Mouse (Mus musculus): ENCODE measurements around the gene Gm20509. TPM values are rescaled to one million over a fixed set of nuclear protein-coding genes. Genes with fewer than 3 reads are reported as not detected.
"Not testable (repeated sequence)": the region's sequence is repeated elsewhere in the genome, so short reads cannot be mapped to it uniquely, and the experiment has no call there.

Gm20509 gene
- total RNA-seq (2021), result not detected

DNA sequence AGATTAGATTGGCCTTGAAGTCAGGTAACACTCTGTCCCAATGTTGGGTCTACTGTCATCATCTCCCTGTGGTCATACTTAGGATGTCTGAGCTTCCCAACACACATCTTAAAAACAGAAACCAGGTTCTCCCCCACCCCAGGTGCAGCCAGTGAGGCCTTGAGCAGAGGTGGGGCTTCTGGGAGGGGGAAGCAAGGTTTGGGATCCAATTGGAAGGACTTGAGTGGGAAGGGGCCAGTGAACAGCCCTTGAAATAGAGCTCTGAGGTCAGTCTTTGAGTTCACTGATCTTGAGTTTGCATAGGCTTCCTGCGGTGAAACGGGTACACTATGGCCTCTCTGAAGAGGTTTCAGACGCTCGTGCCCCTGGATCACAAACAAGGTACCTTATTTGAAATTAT, at the start of gene Gm20509:
TSS of gene Gm20509 (plus strand) at position 290 of the 400 bp plus-strand sequence.
- no peak for DNase-seq

DNA sequence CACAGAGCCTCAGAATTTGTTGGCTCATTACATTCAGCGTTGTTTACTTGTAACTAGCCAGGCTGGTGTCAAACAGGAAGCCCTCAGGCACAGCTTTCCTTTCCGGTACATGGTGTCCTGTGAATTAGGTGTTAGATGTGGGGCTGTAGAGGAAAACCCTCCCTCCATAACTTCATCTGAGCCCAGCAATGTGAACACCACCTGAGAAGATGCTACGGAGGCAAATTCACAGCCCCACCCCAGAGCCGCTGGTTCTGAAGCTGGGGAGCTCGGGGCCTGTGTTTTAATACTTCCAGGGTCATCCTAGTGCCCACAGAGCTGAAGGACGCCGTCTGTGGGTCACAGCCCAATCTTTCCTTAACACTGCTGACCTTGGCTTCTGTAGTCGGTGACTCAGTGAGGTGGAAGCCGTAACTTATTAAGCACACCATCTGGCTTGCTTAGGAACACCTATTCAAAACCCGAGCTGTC, 46.8 kb upstream of the Gm20509 start:
- DNase-seq, result no peak

DNA sequence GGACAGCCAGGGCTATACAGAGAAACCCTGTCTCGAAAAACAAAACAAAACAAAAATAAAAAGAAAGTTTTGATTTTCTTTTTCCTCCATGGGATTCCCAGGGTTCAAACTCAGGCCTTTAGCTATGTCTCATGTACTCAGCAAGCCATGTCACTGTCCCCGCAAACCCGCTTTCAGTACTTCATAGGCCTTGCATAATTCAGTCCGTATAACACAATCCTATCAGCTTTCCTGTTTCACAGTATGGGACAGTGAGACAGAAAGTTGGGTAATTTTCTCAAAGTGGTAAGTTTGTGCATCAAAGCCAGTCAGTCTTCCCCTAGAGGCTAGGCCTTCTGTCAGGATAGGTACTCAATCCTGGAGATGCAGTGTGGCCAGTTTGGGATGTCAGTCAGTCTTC, 43.0 kb upstream of the Gm20509 start:
- DNase-seq, result no peak

DNA sequence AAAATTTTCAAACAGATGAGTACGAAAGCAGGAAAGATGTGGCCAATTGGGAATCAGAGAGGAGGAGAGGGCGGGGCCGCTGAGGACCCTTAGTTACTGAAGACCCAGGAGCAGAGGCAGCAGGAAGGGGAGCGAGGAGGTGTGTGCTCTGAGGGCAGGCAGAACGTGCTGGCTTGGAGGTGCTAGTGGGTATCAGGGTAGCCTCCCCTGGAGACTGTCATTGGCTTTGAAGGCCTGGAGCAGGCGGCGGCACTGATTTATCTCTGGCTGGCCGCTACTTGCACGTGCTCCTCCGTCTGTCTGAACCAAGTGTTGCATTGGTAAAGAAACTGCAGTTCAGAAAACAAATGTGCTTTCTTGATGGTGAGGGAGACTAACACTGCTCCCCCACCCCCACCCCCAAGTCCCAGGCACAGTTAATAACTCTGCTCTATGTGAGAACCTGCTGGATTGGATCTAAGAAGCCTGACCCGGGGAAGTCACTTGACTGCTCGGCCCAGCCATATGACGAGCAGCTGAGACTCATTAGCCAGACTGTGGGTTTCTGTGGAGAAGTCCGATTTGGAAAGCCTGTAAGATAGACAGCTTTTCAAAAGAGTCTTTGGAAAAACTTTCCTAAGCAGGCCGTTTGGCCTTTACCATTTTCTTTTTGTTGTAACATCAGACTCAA, 38.5 kb upstream of the Gm20509 start:
- no peak for DNase-seq

DNA sequence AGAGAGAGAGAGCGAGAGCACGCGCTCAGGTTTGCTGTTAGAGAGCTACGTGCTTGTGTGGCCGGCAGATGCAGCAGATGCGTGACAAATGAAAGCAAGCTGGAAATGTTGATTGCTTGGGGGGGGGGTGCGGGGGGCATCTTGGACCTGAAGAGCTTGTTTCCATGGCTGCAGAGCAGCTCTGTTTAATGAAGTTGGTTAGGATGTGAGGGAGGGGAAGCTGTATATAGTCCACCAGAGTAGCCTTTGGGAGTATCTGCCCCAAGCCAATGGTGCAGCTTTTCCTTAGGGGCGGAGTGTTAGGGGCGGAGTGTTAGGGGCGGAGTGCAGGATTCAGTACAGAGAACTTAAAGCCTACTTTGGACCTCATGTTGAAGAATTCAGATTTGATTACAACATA, 35.2 kb upstream of the Gm20509 start:
- DNase-seq, result no peak

DNA sequence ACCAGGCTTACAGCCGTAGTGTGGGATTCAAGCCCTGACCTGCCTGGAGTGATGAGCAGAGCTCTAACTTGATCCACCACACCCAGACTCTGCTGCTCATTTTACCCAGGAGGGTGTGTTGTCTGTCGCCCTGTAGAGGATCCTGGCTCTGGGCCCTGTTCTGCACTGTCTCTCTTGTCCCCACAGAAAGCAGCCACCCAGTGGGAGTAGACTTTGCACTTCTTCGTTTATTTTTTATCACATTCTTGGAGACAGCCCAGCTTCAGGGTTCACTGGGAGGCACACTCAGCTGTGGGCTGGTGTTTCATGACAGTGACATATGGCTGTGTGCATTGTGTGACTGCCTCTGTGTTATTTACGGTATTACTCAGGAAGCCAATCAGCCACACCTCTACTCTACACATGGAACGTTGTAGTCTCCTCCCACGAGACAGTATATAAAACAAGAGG, 34.0 kb upstream of the Gm20509 start:
- no peak for DNase-seq

DNA sequence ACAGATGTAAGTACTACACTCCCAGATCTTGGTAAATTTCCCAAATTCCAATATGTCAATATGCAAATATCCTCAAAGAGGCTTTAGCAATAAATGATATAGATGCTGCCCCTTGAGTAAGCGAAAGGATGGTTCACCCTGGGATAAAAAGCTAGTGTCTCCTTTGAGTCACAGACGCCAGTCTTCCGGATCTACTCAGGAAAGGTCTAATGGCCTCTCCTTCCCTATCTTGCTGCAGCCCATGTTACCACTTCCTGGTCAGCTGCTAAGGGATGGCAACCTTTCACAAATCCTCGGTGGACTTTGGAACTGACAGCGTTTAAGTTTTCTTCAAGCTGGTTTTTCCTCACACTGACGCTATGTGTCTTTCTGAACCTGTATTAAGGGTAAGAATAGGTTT, 33.6 kb upstream of the Gm20509 start:
- no peak for DNase-seq

DNA sequence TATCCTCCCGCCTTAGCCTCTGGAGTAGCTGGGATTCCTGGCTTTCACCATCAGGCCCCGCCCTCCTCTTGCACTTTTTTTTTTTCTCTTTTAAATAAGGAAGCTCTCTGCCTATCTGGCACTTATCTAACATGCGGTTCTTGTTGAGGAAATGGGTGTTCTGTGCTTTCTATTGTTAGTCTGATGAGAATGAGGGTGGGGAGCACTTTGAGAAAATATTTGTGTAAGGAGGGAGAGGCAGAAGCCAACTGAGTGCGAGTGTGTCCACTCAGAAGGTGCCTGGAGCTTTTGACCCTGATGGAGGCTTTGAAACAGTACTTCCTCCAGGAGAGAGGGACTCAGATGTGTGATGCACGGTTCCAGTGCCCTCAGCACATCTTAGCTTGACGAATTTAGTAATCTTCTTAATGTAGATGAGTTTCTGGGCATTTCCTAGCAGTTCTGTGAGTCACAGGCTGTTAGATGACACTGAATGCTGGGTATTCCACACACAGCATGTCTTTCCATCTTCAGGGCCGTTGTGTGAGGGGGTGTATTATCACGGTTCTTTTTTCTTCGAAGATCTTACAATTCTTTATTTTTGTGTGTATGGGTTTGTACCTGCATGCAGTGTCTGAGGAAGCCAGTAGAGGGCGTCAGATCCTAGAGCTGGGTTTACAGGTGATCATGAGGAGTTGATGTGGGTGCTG, 31.2 kb upstream of the Gm20509 start:
- DNase-seq, result no peak

DNA sequence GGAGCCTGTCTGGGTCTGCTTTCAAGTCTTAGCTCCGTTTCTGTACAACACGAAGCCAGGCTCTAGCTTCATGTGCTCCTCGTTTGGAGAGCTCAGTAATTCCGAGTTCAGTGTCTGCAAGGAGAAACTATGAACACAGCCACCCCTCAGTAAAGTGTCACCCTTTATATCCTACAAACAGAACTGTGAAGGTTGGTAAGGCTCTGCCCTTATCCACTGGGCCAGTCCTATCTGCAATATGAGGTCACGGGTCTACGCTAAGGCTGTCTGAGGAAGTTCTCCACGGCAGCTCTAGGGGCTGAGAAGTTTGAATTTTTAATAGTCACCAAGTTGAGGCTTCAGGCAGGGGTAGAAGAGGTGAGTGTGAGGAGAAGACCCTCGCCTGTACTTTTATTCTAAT, 29.8 kb upstream of the Gm20509 start:
- no peak for DNase-seq

DNA sequence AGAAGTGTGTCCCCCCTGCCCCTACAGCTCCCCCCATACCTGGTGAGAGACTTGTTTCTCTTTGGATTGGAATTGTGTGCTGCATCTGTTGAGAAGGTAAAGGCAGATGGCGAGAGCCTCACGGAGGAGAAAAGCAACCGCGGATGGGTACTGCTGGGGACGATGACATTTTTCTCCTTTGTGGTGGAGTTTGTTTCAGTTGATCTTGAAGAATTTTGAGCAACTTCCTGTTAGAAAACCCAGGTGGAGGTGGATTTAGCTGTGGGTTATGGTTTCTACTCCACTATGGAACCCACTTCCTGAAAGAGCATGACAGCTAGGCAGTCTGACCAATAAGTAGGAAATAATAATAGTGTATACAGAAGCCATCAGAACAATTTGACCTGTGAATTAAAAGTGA, 29.1 kb upstream of the Gm20509 start:
- no peak for DNase-seq

DNA sequence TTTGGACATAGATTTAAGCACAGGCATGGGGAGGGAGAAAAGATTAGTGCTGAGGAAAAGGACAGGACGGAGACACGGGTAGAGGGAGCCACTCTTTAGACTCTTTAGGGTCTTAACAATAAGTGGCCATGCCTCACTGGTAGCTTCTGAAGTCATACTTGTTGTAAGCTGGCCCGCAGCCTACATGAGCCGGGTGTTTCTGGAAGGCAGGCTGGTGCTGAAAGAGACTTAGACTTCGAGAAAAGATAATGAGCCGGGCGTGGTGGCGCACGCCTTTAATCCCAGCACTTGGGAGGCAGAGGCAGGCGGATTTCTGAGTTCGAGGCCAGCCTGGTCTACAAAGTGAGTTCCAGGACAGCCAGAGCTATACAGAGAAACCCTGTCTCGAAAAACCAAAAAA, 22.9 kb upstream of the Gm20509 start:
- not testable (repeated sequence) for DNase-seq

DNA sequence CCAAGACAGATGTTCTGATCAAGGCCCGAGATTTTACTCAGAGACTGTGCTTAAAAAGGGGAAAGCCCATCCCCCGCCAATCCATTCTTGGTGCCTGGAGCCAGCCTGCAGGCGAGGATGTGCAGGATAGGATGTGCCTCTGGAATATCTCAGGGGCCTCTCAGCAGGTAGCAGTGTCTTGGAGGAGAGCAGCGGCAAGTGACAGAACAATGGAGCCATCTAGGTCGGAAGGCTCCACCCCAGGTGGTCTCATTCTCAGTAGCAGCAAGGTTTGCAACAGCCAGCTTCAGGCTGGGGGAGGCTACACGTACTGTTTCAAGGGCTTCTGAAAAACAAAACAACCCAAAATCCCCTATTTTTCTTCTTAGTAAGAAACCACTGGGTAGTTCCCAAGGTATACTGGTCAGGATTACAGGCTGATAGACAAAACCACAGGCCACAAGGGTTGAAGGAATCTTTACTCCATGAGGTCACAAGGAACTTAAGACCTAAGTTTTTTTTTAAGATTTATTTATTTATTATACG, 22.4 kb upstream of the Gm20509 start:
- DNase-seq, result no peak

DNA sequence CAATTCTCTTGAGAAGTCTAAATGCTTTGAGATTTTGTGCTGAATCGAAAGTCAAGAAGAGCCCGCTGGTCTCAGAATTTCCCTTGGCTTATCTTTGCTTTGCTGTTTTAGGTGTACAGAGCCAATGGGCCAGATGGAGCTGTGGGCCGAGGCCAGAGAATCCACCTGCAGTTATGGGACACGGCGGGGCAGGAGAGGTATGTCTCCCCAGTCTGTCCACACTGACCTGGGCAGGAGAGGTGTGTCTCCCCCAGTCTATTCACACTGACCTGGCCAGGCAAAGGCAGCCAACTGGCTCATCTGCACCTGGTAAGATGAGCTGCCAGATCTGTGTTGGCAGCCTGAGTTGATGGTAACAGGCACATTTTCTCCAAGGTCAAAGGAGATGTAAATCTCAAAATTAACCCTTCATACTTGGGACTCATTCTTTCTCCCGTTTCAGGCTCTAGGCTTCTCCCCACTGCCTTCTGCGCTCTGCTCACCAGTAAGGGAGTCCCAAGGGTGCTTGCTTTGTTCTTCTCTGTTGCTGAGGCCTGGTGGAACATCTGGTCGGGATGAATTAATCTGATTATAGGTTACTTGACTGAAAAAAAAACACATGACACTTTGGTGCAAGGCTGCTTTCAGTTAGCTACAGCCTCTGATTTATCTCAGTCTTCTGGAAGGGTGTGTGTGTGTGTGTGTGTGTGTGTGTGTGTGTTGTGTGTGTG, 19.8 kb upstream of the Gm20509 start:
- DNase-seq, result no peak

DNA sequence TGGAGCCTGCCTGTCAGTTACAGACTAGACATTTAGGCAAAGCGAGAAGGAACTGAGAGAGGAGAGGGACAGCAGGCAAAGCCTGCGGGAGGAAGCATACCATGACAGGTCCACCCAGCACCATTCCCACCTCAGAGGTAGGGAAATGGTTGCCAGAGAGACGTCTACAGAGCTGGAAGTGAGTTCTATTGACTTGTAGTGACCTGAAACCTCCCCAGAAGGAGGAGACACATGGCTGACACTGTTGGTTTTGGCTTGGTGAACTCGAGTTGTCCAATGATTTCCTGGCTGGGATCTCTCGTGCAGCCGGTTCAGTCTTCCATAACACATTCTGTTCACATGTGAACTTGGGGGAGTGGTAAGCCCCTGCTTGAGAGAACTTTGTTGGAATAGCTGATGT, 18.3 kb upstream of the Gm20509 start:
- DNase-seq, result no peak

DNA sequence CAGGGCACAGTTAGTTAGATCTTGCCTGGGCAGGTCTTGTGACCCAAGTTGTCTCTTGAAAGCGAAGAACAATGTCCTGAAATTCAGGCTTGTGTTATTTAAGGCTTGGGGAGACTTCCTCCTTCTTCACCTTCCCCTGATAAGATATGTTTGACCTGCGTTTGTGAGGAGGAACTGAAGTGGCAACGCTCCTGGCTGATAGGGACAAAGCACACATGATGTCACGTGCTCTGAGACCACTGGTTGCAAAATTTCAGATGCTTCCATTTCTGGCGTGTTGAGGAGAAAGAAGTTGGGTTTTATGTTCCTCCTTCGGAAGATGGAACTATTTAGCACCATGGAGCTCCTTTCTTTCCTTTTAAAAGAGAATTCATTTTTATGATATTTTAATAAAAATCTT, 16.4 kb upstream of the Gm20509 start:
- no peak for DNase-seq

DNA sequence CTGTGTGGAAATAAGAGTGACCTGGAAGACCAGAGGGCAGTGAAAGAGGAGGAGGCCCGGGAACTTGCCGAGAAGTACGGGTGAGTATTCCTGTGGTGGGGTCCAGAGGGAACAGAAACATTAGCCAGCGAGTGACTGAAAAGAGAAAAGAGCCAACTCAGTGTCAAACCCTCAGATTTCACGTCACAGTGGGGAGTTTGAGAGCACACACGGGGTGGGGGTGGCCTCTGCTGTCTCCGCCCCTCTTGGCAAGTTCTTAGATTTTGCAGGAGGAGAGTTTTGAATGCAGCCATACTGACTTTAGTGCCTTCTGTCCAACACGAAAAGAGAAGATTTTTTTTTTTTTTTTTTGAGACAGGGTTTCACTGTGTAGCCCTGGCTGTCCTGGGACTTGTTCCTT, 15.1 kb upstream of the Gm20509 start:
- no peak for DNase-seq

DNA sequence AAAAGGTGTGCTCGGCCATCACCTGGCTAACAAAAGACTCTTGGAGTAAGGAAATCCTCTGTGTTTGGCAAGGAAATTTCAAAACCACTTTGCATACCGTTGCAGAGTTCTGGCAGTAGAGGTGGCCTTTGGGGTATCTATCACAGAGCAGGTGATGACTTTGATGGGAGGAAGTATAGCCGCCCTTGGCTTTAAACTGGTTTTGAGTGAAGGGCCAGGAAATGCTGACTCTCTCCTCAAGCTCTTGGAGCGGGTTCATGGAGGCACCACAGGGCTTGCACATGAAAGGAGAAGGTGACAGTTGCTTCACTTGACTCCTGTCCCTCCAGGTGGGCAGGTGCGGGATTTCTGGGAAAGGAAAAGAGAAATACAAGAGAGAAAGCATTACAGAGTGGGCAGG, 14.7 kb upstream of the Gm20509 start:
- DNase-seq, result no peak

DNA sequence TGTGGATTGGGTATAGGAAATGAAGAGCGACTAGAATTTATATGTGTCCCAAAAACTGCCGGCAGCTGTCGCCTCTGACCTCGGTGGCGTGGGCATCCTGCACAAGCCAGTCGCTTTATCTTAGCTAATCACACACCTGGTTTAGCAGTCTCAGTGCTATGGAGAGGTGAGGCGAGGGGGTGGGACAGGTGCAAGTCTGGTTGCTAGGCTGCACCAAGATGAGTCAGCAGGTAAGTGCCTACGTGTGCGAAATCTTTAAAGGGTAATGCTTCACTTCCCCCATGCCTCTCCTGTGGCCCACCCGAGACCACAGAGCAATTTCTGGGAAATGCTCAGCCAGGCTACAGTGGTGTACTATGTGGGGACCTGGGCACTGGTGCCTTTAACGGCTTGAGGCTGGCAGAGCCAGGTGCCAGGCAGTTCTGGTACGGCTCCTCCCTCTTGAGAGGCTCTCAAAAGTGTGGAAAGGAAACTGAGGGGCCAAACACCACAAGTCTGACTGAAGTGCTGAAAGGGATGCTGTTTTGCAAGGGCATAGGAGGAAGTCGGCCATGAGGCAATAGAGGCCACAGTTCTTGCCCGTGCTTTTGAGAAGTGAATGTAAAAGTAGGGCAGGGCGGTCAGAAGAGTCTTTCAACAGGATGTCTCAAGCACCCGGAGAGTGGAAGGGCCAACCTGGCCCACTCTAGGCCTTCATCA, 12.9 kb upstream of the Gm20509 start:
- DNase-seq, result no peak

DNA sequence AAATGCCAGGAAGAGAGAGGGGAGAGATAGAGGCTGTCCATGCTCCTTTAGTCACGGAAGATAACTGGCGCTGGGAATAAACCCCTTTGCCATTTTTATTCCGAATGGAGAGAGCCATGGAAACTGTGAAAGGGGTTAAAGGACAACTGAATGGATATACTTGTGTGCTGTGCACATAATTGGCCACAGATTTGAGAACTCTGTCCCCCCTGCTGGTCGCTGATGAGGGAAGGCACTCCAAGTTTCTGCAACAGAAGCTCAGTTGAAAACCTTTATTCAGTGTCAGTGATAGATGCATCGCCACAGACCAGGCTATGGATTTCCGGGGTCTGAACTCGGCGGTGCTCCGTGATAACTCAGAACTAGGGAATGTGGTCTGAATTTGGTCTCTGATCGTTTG, 12.1 kb upstream of the Gm20509 start:
- no peak for DNase-seq

DNA sequence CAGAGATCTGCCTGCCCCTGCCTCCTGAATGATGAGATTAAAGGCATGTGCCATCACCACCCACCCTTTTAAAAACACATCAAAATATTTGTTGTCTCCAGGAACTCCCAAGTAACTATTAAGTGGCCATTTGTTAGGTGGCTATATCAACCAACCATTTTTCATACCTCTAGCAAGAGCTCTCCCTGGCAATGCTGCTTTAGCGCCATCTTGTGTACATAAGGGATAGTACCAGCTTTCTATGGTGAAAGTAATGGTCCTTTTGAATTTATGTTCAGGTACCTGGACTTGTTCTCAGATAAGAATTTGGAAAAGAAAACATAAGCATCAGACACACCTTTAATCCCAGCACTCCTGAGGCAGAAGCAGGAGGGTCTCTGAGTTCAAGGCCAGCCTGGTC, 10.5 kb upstream of the Gm20509 start:
- no peak for DNase-seq

DNA sequence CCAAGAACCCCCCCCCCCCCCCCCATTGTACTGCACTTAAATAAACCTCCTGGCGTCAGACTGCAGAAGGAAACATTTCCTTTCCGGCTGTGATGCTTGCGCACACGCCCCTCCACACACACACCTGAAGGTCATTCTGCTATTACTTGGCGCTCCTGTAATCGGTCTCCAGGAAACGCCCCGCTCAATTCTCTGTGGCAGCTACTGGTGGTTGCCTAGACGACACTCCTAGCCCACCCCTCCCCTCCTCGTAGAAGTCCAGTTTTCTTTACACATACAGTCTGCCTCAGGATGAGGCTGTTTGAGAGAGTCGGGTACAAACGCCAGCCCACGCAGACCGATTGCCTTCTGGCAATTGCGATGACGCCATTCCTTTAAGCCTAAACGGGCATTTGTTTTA, 7.7 kb upstream of the Gm20509 start:
- no peak for DNase-seq

DNA sequence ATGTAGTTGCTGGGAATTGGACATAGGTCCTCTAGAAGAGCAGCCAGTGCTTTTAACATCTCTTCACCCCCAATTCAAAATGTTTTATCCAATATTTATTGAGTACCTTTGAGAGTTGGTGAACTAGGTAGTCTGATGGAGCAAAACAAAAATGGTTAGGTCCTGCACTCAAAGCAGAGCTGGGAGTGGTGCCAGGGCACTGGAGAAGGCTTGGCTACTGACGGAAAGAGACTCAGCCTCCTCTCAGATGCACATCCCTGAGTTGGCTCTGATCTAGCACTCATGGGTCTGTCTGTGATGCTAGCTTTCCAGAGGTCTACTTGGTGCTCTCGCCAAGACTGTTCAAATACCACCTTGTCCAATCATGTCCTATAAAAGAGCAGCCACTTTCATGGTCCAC, 4.4 kb upstream of the Gm20509 start:
- no peak for DNase-seq

DNA sequence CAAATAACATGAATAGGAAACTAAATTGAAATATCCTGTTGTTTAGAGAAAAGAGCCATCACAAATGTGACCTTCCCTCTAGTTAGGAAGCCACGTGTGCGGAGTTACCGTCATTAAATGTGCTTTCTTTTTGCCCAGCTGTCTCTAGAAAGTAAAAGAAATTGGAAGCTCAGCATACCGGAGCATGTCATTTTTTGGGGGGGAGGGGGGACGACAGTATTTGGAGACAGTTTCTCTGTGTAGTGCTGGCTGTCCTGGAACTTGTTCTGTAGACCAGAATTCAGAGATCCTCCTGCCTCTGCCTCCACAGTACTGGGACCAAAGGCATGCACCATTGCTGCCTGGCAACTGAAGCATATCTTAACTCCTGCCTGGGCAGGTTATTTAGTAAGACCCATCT, 734 bp upstream of the Gm20509 start, which contains the start of gene Khdc3:
TSS of gene Khdc3 (plus strand) at position 301 of the 400 bp plus-strand sequence.
- no peak for DNase-seq

Data from layer of hippocampus, postnatal 36 days (tissue).